Mouse (Mus musculus) bone marrow macrophage, adult 2 months (primary cell): ENCODE results near the gene Rhbdd1.

Experiments
- CTCF ChIP-seq: IDR thresholded peaks from 2 replicates; pipeline ENCODE4 v1.5.1; 2012; ENCODE audit warnings: low read depth, mild to moderate bottlenecking, low read length, moderate library complexity
- POLR2A ChIP-seq: IDR thresholded peaks from 2 replicates; pipeline ENCODE4 v1.6.1; 2012; ENCODE audit warnings: mild to moderate bottlenecking, low read depth, low read length, borderline replicate concordance

GRCm38 (mm10) chr1:82407786-82408185, 91.5 kb downstream of the Rhbdd1 start:
- TF ChIP-seq CTCF (no peak), POLR2A (no peak)
